Mouse (Mus musculus) thymus, postnatal 10 days (tissue): ENCODE results near the gene Tenm2.

Source experiments
- DNase-seq, 2 experiments: peaks; one replicate each; pipeline ENCODE4 v3.0.0; 2021; ENCODE audit warnings: low spot score in 2 of 2

Tenm2 gene

DNA sequence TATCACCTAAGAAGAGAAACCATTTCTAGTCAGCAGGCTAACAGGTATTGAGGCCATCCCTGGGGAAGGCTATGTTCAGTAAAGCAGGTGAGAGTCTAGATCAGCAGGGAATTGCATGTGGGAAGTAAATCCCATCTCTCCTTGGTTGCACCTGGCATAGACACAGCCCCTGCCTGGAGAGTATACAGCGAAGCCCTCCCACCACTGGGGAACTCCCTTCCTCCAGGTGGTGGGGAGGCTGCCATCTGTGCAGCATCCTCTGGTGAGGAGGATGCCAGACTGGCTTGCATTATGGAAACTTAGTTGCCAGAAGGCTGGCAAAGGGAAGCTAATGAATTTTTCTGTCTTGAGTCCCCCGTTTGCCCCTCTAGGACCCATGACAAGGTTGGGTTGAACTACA lies 1243.9 kb downstream of the Tenm2 start:
- DNase-seq = no peak

DNA sequence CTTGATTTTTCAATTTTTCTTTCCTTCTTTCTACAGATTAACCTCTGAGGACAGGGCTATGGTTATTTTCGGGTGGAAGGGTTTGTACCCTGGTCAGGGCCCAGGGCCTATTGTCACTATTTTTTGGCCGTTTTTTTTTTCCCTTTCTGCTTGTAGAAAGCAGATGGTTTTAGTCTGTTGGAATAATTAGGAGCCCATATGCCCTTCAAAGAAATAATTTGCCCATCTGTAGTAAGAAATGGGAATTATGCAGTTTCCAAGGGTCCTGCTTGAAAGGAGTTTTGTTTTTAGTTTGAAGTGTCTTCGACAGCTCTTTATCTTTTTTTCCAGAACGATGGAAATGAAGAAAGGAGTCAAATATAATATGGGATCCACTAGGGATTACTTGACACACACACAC lies 1245.8 kb downstream of the Tenm2 start:
- DNase-seq = no peak

DNA sequence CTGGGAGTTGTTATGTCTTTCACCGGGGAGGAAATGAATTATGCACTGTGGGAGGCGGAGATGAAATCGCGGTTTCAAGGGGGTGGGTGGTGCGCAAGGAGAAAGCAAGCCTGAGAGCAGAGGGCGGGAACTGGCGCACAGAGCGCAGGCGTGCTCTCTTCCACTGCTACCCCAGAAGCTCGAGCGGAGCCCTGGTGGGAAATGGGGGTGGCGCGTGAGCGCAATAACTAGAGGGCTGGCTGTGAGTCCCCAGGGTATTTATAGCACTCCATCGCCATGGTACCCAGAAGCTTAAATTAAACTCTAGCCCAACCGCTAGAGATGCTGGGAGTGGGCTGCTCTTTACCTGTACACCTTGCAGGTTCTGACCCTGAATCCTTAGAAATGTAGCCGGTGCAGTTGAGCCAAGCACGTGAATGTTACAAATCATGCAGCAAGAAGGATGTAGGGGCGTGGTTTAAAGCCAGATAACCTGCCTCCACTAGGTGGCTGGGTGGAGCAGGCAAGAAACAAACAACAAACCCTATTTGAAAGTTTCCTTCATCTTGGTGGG lies 1249.8 kb downstream of the Tenm2 start:
- peak in 1 of 2 experiments; percentile 13 for DNase-seq

DNA sequence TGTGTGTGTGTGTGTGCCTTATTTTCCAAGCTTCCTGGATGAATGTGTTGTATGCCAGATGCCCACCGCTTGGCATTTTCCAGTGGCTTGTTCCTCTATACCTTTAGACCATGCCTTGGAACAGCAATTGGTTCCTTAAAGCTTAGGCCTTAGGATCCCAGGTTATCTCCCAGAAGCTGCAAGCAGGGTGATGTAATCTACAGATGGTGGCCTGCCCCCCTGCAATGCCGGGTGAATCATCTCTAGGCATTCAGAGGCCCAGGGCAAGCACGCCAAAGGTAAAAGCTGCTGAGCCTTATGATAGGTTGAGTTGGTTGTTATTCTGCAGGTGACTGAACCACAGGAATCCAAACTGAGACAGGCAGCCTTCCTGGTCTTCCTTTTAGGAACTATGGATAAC lies 1253.0 kb downstream of the Tenm2 start:
- DNase-seq = no peak

DNA sequence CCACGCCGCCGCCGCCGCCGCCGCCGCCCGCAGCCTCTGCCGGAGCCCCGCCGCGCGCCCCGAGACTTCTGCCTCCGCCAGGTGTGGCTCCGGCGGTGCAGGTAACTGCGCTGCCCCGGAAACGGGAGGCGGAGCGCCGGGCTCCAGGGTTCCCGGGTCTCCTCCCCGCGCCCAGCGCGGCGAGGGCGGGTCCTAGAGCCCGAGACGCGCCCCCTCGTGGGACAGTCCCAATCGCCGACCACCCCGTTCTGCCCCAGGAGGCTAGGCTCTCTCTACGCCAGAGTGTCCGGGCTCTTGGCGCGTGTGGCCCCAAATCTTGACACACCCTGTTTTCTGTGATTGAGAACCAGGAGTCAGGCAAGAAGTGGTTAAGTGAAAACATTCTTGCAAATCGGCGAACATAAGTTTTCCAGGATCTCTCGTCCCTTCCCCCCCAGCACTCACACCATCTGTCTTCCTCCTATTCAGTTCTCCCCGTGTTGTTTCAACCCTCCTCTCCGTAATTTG lies 1255.3 kb downstream of the Tenm2 start, which contains the start of gene Wwc1:
Gene Wwc1, minus strand, starts transcription at position 117 of the 507 bp plus-strand sequence.
- peak in 1 of 2 experiments; percentile 7 for DNase-seq

DNA sequence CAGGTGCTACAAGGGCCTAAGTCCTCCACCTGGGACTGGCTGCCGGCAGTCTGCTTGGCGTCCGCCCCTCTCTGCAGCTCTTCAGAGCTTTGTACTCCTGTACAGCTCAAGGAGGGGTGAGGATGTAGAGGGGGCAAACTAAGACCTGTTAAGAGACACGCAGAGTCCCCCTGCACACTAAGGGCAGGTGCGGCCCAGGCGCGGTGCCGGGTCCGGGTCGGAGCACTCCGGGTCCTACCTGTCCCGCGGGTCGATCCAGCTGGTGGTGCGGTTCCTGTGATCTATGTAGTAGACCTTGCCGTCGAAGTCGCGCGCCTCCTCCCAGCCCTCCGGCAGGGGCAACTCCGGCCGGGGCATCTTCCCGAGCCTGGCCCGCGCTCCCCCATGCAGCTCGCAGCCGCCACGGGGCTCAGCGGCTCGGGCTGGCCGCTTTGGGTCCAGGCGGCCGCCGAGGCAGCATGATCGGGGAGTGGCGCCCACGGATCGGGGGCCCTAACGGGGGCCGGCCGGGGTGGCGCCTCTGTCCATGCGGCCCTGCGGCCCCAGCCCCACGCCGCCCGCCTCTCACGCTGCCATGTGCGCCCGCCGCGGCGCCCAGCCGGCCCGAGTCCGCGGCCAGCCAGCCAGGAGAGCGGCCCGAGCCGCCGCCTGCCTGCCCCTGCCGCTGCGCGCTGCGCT lies 1255.9 kb downstream of the Tenm2 start:
- no peak for DNase-seq

DNA sequence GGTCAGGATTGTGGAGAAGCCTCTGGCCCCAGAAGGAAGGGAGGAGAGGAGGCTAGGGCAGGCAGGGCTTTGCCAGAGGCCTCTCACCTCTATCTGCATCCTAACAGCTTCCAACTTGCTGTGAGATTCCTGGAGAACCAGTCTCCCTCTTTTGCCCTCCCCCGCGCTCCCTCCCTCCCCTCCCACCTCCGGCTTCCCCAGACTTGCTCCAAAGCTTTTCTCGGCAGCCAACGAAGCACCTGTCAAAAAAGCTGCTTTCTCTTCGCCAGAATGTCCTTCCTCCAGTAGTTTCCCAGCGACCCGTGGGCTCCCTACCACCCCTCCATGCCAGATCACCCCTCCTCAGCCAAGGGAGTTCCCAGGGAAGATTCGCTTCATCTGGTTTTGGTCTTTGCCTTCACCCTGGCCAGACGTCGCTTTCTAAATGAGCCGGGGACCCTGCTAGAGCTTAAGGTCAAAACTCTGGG lies 1256.5 kb downstream of the Tenm2 start:
- no peak for DNase-seq

DNA sequence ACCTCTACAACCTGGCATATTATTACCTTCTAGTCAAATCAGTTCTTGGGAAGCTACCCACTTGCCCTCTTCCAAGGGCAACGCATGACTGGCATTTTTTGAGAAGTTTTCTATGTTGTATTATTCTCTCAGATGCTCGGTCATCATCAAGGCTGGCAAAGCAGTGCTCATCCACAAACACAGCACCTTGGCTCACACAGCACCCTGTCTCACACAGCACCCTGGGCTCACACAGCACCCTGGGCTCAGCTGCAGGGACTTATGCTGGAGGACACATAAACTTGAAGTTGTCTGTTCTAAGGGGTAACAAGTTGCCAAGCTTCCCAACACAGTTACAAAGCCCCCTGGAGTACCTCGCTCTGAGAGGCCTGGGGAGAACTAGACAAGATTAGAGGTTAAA lies 1258.0 kb downstream of the Tenm2 start:
- DNase-seq = no peak

DNA sequence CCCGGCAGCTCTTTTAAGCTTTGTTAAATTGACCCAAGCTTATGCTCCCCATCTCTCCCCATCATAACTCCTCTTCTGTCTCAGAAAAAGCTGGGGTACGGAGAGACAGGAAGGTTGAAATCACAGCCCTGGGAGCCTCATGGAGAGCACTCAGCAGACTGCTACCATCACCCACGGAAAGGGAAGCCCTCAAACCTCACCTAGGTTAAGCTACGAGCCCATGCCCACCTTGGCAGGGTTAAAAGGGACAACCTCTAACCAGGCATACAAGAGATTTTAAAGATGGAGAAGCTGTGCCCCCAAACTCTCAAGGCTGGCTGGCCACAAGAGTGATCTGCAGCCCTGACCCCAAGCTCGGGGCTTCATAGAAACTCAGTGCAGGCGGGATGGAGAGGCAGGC lies 1258.7 kb downstream of the Tenm2 start:
- DNase-seq = no peak

DNA sequence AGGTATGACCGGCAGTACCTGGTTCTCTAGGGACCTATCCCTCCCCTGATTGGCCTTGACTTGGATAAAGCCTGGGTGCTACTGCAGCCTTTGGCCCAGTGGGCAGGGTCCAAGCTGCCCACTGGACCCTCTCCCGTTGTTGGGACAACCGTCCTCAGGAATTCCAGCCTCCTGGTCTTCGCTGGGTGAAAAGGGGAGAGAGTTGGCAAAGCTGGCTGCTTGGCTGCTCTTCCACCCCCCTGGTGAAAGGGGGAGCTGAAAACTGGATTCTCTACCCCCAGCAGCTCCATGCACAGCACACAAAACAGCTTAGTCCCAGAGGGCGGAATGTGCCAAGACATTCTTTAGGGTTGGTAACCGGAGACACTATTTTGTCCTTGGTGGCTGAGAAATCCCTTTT lies 1259.3 kb downstream of the Tenm2 start:
- no peak for DNase-seq

DNA sequence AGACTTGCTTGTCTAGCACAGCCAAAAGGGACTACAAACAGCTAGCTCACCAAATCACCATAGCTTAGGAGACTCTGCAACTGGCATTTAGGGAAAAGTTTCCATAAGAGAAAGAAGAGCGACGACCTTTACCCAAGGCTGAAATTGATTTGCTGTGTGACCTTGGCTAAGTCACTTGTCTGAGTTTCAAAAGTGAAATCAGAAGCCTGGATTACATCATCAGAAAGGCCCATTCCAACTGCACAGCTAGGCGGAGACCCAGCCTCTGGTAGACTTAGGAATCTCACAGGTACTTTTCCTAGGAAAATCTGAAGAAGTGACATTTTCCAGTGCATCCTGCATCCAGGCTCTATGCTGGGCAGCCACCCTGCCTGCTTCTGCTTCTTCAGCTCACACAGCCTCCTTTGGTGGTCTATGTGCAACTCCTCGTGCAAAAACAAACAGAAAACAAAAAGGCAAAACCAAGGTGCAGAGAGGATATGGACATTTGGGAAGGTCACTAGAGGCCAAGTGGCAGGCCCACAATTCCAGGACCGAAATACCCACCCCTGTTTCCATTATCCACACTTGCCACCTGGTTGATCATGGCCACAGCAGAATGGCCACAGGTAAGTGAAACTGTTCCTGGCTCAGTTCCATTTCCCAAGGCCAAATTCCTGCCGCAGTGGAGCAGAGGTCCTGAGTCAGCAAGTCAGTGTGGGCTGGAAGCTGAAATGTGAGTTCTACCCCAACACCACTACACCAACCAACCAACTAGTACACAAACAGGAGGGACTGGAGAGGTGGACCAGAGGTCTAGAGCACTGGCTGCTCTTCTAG lies 1260.9 kb downstream of the Tenm2 start:
- no peak for DNase-seq

DNA sequence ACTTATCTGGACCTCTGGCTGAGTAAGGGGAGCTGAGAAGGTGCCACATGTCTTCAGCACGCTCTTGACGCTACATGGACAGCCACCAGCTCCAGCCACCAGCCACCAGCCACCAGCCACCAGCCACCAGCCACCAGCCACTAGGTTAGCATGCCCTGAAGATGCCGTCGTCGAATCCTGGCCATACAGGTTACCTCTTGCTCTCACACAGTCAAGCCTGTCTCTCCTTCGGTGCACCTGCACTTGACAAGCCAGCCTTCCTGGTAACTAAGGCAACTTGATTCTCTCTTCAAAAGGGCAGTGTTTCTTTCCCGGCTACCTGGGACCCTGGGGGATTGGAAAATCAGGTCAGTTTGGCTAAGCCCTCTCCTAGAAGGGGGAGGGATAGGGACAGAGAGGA lies 1262.6 kb downstream of the Tenm2 start:
- no peak for DNase-seq

DNA sequence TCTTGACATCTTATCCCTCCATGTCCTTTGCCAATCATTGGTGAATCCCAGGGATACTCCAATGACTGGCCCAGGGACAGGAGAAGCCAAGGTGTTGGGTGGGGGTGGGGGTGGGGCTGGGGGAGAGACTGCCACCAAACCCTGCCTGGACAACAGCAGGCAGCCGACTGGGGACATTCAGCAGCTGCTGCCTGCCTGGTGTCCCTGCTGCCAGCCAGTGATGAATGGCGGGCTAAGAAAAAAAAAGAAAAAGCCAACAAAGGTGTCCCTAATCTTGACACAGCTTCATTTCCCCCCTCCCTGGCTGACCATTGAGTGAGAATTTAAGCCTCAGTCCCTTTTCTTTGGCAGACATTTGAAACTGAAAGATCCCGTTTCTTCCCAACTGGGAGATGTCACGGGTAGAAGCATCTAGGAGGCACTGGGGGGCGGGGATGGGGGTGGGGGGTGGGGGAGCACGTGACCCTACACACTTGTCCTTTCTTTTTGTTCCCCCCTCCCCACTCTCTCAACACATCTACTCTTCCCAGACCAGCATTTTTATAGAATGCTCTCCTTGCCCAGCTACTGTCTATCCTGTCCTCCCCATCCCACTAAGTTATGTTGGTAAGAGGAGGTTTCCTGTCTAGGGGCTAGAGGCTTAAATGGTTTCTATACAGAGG lies 1263.4 kb downstream of the Tenm2 start:
- DNase-seq = no peak

DNA sequence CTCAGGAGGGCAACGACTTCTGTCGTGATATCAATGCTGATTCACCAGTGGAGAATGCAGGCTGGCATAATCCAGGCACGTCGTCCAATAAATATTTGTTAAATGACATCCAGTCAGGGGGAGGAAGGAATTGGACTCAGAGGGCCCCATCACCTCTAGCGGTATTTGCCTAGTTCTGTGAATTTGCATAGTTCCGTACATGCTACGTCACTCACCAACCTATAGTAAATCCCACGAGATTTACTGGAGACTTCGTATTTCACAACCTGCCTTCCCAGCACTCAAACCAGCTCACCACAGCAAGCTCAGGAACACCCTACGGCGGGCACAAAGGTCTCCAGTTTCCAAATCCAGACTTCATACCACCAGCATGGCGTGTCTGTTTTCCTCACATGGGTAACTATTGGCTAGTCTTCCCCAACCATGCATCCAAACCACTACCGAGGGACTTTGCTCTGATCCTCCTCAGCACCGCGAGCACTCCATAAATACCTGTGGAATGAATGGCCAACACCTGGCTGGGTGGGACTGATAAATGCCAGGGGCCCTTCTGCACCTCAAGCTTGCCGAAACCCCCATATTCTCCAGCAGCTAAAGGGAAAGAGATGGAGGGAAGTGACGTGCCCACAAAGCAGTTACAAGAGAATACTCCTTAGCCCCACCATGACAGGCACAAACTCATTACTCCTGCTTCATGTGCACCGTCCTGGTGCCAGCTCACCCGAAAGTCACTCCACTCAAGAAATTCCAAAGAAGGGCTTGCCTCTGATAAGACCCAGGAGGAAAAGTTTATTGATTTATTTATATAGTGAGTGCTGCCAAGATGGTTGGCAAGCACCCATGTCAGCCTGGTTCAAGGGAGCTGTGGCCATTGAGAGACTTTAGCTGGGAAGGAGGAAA lies 1264.7 kb downstream of the Tenm2 start:
- no peak for DNase-seq

DNA sequence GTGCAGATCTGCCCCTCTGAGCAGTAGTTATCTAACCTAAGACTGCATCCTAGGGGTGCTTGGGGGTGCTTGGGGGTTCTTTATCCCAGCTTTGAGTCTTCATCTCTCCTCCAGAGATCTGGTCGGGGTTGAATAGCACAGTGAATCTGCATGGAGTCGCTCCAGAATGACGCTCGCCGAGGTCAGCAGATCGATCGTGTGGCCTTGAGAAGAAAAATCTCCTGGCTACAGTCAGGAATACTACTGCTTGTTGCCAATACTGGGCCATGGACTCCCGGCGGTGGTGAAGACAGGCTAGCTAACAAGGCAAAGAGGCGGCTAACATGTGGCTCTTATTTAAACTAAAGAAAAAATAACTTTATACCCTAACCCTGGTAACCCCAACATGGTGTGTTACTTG lies 1267.5 kb downstream of the Tenm2 start:
- no peak for DNase-seq

DNA sequence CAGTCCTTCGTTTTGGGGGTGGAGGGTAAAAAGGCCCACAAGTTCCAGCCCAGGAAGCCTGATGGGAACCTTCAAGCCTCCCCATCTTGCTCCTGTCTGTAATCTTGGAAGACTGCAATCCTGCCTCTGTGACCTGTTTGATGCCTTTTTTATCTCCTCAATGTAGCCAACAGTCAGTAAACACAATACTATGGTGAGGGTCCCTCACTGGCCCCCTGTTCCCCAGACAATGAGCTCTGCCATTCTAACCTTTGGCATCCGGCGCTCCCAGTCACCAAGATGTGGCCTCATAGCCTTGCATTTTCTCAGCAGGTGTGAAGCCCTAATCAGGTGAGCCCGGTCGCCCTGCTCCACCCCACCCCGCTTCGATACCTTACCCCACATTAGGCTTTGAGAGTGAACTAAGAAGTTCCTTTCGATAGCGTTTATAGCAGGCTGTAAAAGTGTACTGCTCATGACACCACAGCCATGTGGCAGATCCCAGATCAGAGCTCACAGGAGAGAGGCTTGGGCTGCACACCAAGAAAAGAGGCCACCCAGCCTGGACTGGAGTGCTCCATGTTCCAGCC lies 1271.7 kb downstream of the Tenm2 start:
- no peak for DNase-seq

DNA sequence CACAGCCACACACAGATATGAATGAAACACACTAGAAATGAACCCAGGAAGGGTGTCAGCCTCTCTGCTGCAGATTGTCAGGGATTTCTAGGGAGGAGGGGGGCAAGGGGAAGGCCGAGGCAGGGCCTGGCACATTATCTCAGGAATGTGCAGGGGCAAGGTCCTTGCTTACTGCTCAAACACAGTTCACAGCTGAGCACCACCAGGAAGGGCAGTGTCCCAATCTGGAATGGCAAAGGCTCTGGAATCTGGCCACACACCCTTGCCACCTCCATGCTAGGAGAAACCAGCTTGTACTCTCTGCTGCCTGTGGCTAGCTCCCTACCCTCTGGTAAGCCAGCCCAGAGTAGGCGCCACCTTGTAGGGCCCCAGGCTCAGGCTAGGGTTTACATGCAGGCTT lies 1272.2 kb downstream of the Tenm2 start:
- DNase-seq = no peak

DNA sequence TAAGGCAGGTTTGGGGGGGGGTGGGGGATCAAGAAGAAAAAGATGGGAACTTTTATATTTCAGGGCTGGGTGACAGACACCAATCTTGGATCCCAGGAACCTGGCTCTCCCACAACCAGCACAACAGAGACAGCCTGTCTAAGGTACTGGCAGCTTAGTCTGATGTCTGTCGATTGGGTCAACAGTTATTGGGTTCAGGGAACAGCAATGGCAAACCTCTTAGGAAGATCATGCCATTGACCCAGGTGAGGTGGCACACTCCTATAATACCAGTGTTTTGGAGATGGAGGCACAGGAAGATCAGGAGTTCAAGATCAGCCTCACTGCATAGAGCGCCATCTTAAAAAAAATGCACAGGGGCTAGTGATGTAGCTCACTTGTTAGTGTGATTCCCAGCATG lies 1273.3 kb downstream of the Tenm2 start:
- no peak for DNase-seq

DNA sequence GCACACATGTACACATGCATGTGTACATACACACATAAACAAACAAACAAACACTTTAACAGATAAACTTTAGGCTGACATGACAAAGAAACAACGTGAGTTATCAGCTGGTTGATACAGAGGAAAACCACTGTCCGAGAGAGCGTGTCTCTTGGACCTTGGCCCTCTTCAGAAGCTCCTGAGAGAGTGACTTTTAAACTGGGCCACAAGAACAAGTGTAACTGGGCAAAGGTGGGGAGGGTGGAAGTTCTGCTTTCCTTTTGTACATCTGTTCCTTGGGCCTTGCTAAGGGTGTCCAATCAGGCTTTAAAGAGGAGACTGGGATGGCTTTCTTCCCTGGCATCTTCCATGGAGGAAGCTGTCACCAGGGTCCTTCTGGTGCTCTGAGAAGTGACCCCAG lies 1276.5 kb downstream of the Tenm2 start:
- no peak for DNase-seq
